Mouse (Mus musculus) hindbrain, embryonic 13.5 days (tissue): ENCODE measurements around the gene Kcnq4. TPM values are rescaled to one million over a fixed set of nuclear protein-coding genes. Genes with fewer than 3 reads are reported as not detected.
A peak's percentile ranks its signal among the peaks of the same experiment; 100 is the strongest.

Experiments
- ATAC-seq: fragments of 200-750 bp; cut with Nextera tagmentation; 2 replicates; pipeline ENCODE4 v1.8.0; 2017; ENCODE audit warnings: moderate TSS enrichment; ENCODE audit not compliant: low FRiP score
- H3K27ac ChIP-seq: fragments of 300-500 bp; sonication (generic); 2 replicates; pipeline ENCODE4 v1.5.1; 2015; ENCODE audit warnings: inconsistent platforms, mild to moderate bottlenecking, moderate library complexity
- H3K27me3 ChIP-seq: fragments of 300-500 bp; sonication (generic); 2 replicates; pipeline ENCODE4 v1.6.1; 2015; ENCODE audit warnings: mild to moderate bottlenecking, inconsistent platforms
- H3K36me3 ChIP-seq: fragments of 300-500 bp; sonication (generic); 2 replicates; pipeline ENCODE4 v1.6.1; 2015; ENCODE audit warnings: mild to moderate bottlenecking, inconsistent platforms
- H3K4me1 ChIP-seq: fragments of 300-500 bp; sonication (generic); replicated peaks from 2 replicates; pipeline ENCODE4 v1.6.1; 2015; ENCODE audit warnings: inconsistent platforms
- H3K4me2 ChIP-seq: fragments of 300-500 bp; sonication (generic); 2 replicates; pipeline ENCODE4 v1.6.1; 2015; ENCODE audit warnings: inconsistent platforms, mild to moderate bottlenecking, moderate library complexity
- H3K4me3 ChIP-seq: fragments of 300-500 bp; sonication (generic); 2 replicates; pipeline ENCODE4 v1.5.1; 2015; ENCODE audit warnings: mild to moderate bottlenecking, inconsistent platforms
- H3K9ac ChIP-seq: fragments of 300-500 bp; sonication (generic); 2 replicates; pipeline ENCODE4 v1.6.1; 2015; ENCODE audit warnings: mild to moderate bottlenecking, inconsistent platforms
- H3K9me3 ChIP-seq: fragments of 300-500 bp; sonication (generic); 2 replicates; pipeline ENCODE4 v1.6.1; 2016; ENCODE audit warnings: inconsistent platforms
- WGBS: fragments of 180-500 bp; shearing (Covaris S2); methylation state at CpG from one replicate; pipeline ENCODE4 v1.1.7; 2015; 5-methylcytosine and 5-hydroxymethylcytosine counted together
- polyA plus RNA-seq: library from polyadenylated mRNA; unstranded; fragments of >200 nt; fragmentation: Nextera tagmentation; extraction: Ambion mirVana; gene quantifications from 2 replicates; pipeline ENCODE4 v1.2.1, GENCODE M21; 2015

The Kcnq4 gene
- polyA plus RNA-seq, 1 experiment from 2014 or later = 5.8 TPM

DNA sequence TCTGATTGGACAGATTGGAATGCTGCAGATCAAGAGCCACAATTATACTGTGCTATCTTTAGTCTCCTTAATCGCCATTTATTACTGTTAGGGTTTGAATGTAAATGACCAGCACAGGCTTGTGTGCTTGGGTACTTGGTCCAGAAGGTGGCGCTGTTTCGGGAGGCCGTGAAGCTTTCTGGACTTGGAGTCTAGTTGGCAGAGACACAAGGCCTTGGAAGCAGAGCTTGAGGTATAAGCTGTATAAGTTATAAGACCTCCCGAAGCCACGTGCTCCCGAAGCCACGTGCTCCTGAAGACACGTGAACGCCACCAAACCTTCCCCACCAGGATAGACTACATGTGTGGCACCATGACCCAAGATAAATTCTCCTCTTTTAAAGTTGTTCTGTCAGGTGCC is 55.7 kb downstream of the Kcnq4 start:
- Histone ChIP-seq H3K4me2 (no peak overlapping the region), H3K9ac (no peak overlapping the region), H3K4me3 (no peak overlapping the region), H3K9me3 (no peaks in the 10 kb centered on the region), H3K36me3 (no peaks in the 10 kb centered on the region), H3K27me3 (peaks cover 27% of the 10 kb centered on the region), H3K4me1 (no peaks in the 10 kb centered on the region), H3K27ac (no peak overlapping the region)
- WGBS = 40% methylated on average over 10 of the region's 10 CpGs
- ATAC-seq = no peak

DNA sequence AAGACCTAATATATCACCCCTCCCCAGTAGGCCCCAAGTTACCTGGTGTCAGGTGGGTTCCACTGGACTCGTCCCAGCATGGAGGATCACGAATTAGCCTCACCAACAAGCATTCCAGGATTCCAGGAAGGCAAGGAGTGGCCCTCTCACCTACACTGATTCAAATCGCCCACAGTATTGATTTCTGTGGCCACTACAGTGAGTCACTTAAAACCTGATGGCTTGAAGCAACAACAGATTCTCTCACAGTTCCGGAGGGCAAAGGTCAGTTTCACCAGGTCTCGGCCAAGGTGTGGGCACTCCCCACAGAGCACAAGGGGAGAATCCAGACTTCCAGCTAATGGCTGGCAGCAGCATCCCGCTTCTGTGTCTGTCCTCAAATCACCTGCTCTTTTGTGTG is 59.1 kb downstream of the Kcnq4 start:
- ATAC-seq = no peak
- Histone ChIP-seq H3K4me2 (no peak overlapping the region), H3K4me3 (no peak overlapping the region), H3K36me3 (no peaks in the 10 kb centered on the region), H3K27ac (no peak overlapping the region), H3K9ac (no peak overlapping the region), H3K9me3 (no peaks in the 10 kb centered on the region), H3K27me3 (0 out of 2 replicates have a peak, but pooled peaks cover 5% of the 10 kb centered on the region), H3K4me1 (0 out of 2 replicates have a peak, but pooled peaks cover 2% of the 10 kb centered on the region)
- 69% methylated on average over 6 of the region's 6 CpGs for WGBS

DNA sequence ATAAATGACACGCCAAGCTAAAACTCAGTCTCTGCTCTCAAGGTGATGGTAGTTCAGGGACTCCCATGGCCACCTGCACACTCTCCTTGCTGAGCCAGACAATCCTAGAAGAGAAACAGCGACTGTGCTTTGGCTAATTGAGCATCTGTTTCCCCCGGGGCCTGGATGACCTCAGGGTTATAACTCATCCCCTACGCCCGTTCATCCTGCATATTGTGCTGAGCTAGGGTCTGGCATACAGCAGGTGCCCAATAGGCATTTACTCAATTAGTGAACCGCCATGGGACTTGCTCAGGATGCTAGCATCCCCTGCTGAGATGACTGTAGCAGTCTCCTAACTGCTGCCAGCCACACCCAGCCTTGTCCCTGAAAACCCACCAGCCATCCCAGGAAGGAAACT is 61.1 kb downstream of the Kcnq4 start:
- no peaks in the 10 kb centered on the region for H3K9me3 ChIP-seq
- peak; percentile 39; the same call in 1 of the 2 replicates for ATAC-seq
- no peaks in the 10 kb centered on the region for H3K36me3 ChIP-seq
- no peak overlapping the region for H3K4me2 ChIP-seq
- WGBS = 34% methylated on average over 6 of the region's 6 CpGs
- no peak overlapping the region for H3K27ac ChIP-seq
- no peak overlapping the region for H3K9ac ChIP-seq
- 0 out of 2 replicates have a peak, but pooled peaks cover 5% of the 10 kb centered on the region for H3K27me3 ChIP-seq
- no peak overlapping the region for H3K4me3 ChIP-seq
- H3K4me1 ChIP-seq = 0 out of 2 replicates have a peak, but pooled peaks cover 2% of the 10 kb centered on the region

DNA sequence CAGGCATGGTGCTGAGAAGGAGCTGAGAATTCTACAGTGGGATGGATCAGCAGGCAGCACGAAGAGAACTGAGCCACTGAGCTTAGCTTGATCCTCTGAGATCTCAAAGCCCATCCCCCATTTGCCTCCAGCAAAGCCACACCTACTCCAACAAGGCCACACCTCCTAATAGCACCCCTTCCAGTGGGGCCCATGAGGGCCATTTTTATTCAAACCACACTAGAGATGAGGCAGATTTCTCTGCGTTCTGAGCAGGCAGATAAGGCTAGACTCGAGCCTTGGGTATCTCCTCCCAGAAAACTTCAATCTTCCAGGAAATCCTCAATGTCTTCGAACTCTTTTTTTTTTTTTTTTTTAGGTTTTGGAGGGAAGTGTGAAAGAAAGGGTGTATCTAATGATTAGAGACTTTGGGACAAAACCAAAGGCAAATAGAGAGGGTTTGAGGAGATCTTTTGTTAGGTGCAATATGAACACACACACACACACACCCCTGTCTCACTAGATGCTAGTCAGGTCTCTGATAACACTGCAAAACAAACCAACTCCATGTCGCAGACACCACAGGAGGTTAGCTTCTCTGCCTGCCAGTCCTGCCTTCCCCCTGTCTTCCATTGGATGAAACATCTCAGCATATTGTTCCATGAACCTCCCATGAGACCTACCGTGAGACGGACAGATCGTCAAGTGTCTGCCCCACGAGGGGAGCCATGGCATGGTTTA is 65.0 kb downstream of the Kcnq4 start:
- Histone ChIP-seq H3K36me3 (no peaks in the 10 kb centered on the region), H3K4me3 (no peak overlapping the region), H3K9ac (no peak overlapping the region), H3K27ac (no peak overlapping the region), H3K9me3 (no peaks in the 10 kb centered on the region), H3K4me1 (0 out of 2 replicates have a peak, but pooled peaks cover 2% of the 10 kb centered on the region), H3K27me3 (no peaks in the 10 kb centered on the region), H3K4me2 (no peak overlapping the region)
- 55% methylated on average over 9 of the region's 9 CpGs for WGBS
- ATAC-seq = no peak

DNA sequence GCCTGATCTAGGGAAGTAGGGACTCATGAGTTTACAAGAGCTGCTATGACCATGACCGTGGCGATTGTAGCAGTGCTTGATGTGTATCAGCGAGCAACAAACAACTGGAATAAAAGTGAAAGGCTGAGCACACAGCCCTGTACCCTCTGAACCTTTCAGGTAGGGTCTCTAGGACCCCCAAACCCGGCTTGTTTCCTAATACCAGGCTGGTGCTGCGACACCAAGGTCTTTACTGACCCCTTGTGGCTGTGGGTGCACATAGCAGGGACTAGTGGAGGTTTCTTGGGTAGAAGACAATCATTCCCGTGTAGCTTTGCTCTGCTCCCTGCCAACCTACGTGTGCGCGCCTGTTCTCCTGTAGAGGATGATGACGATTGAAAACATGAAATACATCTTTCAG is 66.2 kb downstream of the Kcnq4 start:
- Histone ChIP-seq H3K9ac (no peak overlapping the region), H3K36me3 (no peaks in the 10 kb centered on the region), H3K4me3 (no peak overlapping the region), H3K4me1 (no peaks in the 10 kb centered on the region), H3K27ac (no peak overlapping the region), H3K4me2 (no peak overlapping the region), H3K9me3 (no peaks in the 10 kb centered on the region), H3K27me3 (no peaks in the 10 kb centered on the region)
- WGBS = 29% methylated on average over 10 of the region's 10 CpGs
- ATAC-seq = no peak

DNA sequence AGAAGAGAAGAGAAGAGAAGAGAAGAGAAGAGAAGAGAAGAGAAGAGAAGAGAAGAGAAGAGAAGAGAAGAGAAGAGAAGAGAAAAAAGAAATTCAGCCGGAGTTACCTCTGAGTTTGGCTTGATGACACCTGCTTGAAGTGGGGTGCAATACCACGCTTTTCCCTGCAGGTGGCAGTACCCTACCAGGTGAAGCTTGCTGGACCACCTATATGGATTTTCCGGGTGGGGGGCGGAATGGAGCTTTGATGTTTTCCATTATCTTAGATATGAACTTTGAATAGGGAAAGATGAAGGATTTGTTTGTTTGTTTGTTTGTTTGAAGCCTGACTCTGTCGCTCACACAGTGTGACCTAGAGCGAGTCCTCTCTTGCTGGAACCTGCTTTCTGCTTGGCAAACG is 67.5 kb downstream of the Kcnq4 start:
- no peaks in the 10 kb centered on the region for H3K4me1 ChIP-seq
- H3K9ac ChIP-seq = no peak overlapping the region
- H3K4me3 ChIP-seq = no peak overlapping the region
- no peaks in the 10 kb centered on the region for H3K27me3 ChIP-seq
- no peaks in the 10 kb centered on the region for H3K9me3 ChIP-seq
- H3K27ac ChIP-seq = no peak overlapping the region
- H3K36me3 ChIP-seq = no peaks in the 10 kb centered on the region
- 58% methylated on average over 7 of the region's 7 CpGs for WGBS
- no peak overlapping the region for H3K4me2 ChIP-seq
- ATAC-seq = no peak

DNA sequence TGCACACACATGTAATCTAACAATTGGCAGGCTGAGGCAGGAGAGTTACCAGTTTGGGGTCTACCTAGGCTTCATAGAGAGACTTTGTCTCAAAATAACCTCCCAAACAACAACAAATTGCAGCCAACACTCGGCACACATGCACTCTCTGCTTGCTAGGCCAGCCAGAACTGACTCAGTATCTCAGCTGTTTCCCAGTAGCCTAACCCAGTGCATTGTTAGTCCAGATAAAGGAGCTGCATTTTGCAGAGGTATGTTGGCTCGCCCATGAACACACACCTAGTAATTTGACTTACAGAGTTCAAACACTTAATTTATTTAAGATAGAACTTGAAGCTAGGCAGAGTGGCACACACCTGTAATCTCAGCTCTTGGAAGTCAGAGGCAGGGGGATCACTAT is 72.8 kb downstream of the Kcnq4 start:
- H3K4me3 ChIP-seq = no peak overlapping the region
- no peak overlapping the region for H3K4me2 ChIP-seq
- ATAC-seq = no peak
- H3K27ac ChIP-seq = no peak overlapping the region
- H3K27me3 ChIP-seq = peaks cover 15% of the 10 kb centered on the region; the same call in 1 of the 2 replicates
- no peaks in the 10 kb centered on the region for H3K4me1 ChIP-seq
- H3K9ac ChIP-seq = no peak overlapping the region
- no peaks in the 10 kb centered on the region for H3K36me3 ChIP-seq
- no peaks in the 10 kb centered on the region for H3K9me3 ChIP-seq
- 66% methylated on average over 2 of the region's 2 CpGs for WGBS

DNA sequence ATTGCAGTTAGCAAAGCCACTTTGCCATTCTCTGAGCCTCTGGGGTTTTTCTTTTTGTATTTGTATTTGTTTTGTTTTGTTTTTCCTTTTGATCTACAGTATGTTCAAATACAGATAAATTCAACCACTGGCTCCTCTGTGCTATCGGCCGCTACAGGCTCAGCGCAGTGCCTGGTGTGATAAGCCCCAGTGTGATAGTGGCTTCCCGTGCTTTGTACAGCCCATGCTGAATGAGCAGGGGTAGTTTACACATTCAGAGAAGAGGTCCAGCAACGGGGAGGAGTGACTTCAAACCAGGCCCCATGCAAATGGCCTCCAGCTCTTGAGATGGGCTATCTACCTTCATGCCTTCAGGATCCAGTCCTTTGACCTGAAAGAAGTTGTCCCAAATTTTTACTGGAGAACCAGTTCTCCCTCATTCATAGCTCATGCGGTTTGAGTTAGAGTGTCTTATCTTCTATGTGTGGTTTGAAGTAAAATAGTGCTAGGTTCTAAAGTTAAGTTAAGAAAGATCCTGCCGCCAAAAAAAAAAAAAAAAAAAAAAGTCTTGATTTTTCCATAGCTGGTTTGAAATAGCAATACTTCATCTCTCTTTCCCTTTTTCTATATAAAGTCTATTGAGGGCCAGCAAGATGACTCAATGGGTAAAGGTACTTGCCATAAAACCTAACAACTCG is 73.5 kb downstream of the Kcnq4 start:
- no peak overlapping the region for H3K4me3 ChIP-seq
- WGBS = 79% methylated on average over 8 of the region's 8 CpGs

DNA sequence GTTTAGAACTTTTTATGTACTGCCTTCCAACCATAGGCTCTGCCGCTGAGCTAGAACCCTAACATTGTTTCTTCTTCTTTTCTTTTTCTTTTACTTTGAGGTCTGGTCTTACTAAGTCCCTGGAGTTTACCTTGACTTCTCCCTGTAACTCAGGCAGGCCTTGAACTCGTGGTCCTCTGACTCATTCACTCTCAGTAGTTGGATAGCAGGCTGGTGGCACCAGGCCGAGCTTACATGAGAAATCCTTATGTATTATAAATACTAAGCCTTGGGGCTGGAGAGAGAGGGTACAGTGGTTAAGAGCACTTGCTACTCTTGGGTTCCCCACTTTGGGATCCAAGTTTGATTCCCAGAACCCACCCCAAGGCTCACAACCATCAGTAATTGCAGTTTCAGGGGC is 74.8 kb downstream of the Kcnq4 start:
- H3K4me1 ChIP-seq = no peaks in the 10 kb centered on the region
- no peak overlapping the region for H3K9ac ChIP-seq
- H3K27ac ChIP-seq = no peak overlapping the region
- no peak for ATAC-seq
- no peaks in the 10 kb centered on the region for H3K9me3 ChIP-seq
- H3K27me3 ChIP-seq = peaks cover 19% of the 10 kb centered on the region
- H3K4me2 ChIP-seq = no peak overlapping the region
- no peak overlapping the region for H3K4me3 ChIP-seq
- H3K36me3 ChIP-seq = no peaks in the 10 kb centered on the region
- 80% methylated on average over 3 of the region's 3 CpGs for WGBS

More for the DNA sequence above, 73.5 kb downstream of the Kcnq4 start:
- Histone ChIP-seq H3K27me3 (peaks cover 16% of the 10 kb centered on the region; the same call in 1 of the 2 replicates), H3K36me3 (no peaks in the 10 kb centered on the region), H3K4me1 (no peaks in the 10 kb centered on the region), H3K4me2 (no peak overlapping the region), H3K9ac (no peak overlapping the region), H3K27ac (no peak overlapping the region), H3K9me3 (no peaks in the 10 kb centered on the region)
- no peak for ATAC-seq

DNA sequence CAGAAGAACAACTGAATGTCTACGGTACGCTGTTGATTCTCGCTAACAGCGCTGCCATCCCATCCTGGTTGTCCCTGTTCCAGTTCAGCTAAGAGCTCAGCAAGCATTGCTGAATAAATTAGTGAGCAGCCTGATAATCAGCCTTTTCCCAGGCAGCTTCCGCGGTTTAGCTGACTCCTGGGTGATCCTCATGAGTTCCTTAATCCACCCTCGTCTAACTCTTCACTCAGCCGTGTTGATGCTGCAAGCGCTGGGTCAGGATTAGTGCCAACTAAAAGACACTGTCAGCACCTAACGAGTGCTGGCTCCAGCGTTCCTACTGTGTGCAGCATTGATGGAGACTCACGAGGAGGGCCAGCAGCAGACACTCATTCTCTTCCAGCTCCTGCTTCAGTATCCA is 77.4 kb downstream of the Kcnq4 start:
- H3K27me3 ChIP-seq = peaks cover 45% of the 10 kb centered on the region
- H3K36me3 ChIP-seq = no peaks in the 10 kb centered on the region
- no peak overlapping the region for H3K27ac ChIP-seq
- no peak overlapping the region for H3K4me2 ChIP-seq
- no peak overlapping the region for H3K4me3 ChIP-seq
- H3K4me1 ChIP-seq = peaks cover 17% of the 10 kb centered on the region
- WGBS = 63% methylated on average over 12 of the region's 12 CpGs
- H3K9ac ChIP-seq = no peak overlapping the region
- no peak for ATAC-seq
- no peaks in the 10 kb centered on the region for H3K9me3 ChIP-seq

DNA sequence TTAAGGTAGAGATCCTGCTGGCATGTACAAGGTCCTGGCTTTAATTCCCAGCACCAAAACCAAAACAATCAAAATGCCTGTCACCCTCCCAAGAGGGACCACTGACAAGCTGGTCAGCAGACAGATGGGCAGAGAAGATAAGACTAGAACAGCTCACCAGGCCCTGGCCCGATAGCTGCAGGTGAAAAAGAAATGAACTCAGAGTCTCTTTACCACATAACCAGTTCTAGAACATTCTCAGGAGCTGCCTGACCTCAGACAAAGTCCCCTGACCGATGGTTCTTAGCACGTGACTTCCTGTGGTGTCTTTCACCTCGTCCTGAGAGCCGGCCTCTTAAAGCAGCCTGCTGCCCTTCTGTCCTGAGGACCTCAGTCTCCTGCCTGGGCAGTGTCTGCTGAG is 78.8 kb downstream of the Kcnq4 start:
- 66% methylated on average over 5 of the region's 5 CpGs for WGBS
- H3K9ac ChIP-seq = no peak overlapping the region
- peaks cover 55% of the 10 kb centered on the region for H3K27me3 ChIP-seq
- ATAC-seq = no peak
- H3K36me3 ChIP-seq = no peaks in the 10 kb centered on the region
- H3K4me3 ChIP-seq = no peak overlapping the region
- no peak overlapping the region for H3K27ac ChIP-seq
- H3K4me2 ChIP-seq = no peak overlapping the region
- H3K9me3 ChIP-seq = no peaks in the 10 kb centered on the region
- H3K4me1 ChIP-seq = peaks cover 20% of the 10 kb centered on the region

DNA sequence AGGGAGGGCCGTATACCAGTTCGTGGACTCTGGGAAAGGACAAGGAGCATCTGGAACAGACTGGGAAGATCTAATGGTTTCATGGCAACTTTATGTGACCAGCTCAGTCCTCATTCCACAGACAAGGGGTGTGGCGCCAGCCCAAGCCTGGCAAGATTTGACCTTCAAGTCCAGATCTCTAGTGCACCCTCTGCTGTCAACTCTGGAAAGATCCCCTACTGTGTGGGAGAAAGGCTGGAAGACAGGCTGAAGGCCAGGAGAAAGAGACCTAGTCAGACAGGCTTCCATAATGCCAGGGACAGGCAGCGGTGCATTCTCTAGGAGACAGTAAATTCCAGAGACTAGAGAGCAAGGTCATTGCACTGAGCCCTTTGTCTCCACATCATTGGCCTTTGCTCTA is 79.9 kb downstream of the Kcnq4 start:
- Histone ChIP-seq H3K4me1 (peaks cover 20% of the 10 kb centered on the region), H3K36me3 (no peaks in the 10 kb centered on the region), H3K4me2 (no peak overlapping the region), H3K27me3 (peaks cover 55% of the 10 kb centered on the region), H3K4me3 (no peak overlapping the region), H3K9me3 (no peaks in the 10 kb centered on the region), H3K9ac (no peak overlapping the region), H3K27ac (no peak overlapping the region)
- WGBS = 92% methylated on average over 4 of the region's 4 CpGs
- no peak for ATAC-seq

DNA sequence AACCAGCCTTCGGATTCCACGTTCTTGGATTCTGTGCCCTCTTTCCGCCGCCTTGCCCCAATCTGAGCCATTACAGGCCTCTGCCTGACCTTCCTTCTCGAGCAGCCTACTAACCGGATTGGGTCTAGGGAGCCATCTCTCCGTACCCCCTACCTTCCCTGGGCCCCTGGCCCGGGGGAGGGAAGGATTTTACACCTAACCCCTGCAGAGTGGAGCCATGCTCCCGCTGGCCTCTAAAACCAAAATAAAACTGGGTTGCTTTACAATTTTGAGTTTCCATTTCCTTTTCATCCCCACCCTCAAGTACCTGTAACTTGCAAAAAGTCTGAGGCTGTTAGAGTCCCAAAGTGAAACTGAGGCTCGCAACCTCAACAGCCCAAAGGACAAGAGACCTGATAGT is 80.9 kb downstream of the Kcnq4 start:
- Histone ChIP-seq H3K27me3 (peaks cover 55% of the 10 kb centered on the region), H3K9ac (peak overlapping the region; percentile 75), H3K27ac (no peak overlapping the region), H3K4me1 (peaks cover 20% of the 10 kb centered on the region), H3K4me3 (peak overlapping the region; percentile 55), H3K4me2 (peak overlapping the region; percentile 99), H3K9me3 (no peaks in the 10 kb centered on the region), H3K36me3 (no peaks in the 10 kb centered on the region)
- 15% methylated on average over 10 of the region's 10 CpGs for WGBS
- ATAC-seq = no peak
